Mouse (Mus musculus): ENCODE data around the gene Abl1.

DNA sequence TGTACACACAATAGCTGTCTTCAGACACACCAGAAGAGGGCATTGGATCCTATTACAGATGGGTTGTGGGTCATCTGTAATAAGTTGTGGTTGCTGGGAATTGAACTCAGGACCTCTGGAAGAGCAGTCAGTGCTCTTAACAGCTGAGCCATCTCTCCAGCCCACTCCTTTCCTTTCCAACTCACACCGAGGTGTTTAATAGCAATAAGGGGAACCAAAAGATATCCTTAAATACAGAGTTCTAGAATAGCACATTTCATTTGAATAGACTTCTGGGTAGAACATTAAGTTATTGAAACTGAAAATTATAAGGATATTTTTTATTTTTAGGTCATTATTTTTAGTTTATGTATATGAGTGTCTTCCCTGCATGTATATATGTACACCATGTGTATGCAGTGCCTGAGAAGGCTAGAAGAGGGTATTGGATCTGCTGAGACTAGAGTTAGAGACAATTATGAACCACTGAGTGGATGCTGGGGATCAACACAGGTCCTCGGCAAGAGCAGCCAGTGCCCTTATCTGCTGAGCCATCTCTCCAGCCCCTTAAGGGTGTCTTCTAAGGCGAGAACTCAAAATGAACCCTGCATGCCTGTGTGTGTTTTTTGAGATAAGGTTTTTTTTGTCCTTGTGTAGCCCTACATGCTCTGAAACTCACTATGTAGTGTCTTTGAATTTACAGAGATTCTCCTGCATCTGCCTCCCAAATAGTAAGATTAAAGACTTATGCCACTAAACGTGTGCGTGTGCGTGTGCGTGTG lies 36.7 kb downstream of the Abl1 start:
- TF ChIP-seq POLR2A (IDR thresholded peaks at IDR 0.05; ENCODE audit: insufficient read length, low read depth): no peak
- TF ChIP-seq POLR2AphosphoS2 (IDR thresholded peaks at IDR 0.05; ENCODE audit: insufficient read length, low read depth): no peak
- no peak for TF ChIP-seq USF1 (IDR thresholded peaks at IDR 0.05; ENCODE audit: low read depth)
- TF ChIP-seq MAX (IDR thresholded peaks at IDR 0.05; ENCODE audit: low read depth): no peak
- TF ChIP-seq TCF3 (IDR thresholded peaks at IDR 0.05; ENCODE audit: insufficient read length, low read depth): no peak
- no peak for TF ChIP-seq E2F4 (IDR thresholded peaks at IDR 0.05; ENCODE audit: insufficient read depth)
- TF ChIP-seq MYOG (IDR thresholded peaks at IDR 0.05; ENCODE audit: control insufficient read depth in 1 of 3, insufficient read depth in 1 of 3, insufficient read length in 2 of 3, low read depth in 2 of 3): no peak
- no peak for TF ChIP-seq REST (IDR thresholded peaks at IDR 0.05; ENCODE audit: insufficient read depth, insufficient read length)
